Mouse (Mus musculus) liver, embryonic 13.5 days (tissue): ENCODE data around the gene Dpp4. TPM values are rescaled to one million over a fixed set of nuclear protein-coding genes. Genes with fewer than 3 reads are reported as not detected.

Experiments
- ATAC-seq: fragments of 200-750 bp; cut with Nextera tagmentation; 2 replicates; pipeline ENCODE4 v1.8.0; 2017; ENCODE audit warnings: low read depth, mild to moderate bottlenecking, moderate number of reproducible peaks, moderate library complexity
- DNase-seq: peaks from one replicate; pipeline ENCODE4 v3.0.0; 2022
- H3K27ac ChIP-seq: fragments of 300-500 bp; sonication (generic); 2 replicates; pipeline ENCODE4 v1.5.1; 2015; ENCODE audit warnings: moderate library complexity, mild to moderate bottlenecking, inconsistent platforms
- H3K27me3 ChIP-seq: fragments of 300-500 bp; sonication (generic); 2 replicates; pipeline ENCODE4 v1.6.1; 2015; ENCODE audit warnings: mild to moderate bottlenecking, inconsistent platforms
- H3K36me3 ChIP-seq: fragments of 300-500 bp; sonication (generic); 2 replicates; pipeline ENCODE4 v1.6.1; 2015; ENCODE audit warnings: mild to moderate bottlenecking, inconsistent platforms
- H3K4me1 ChIP-seq: fragments of 300-500 bp; sonication (generic); replicated peaks from 2 replicates; pipeline ENCODE4 v1.6.1; 2015; ENCODE audit warnings: inconsistent platforms
- H3K4me2 ChIP-seq: fragments of 300-500 bp; sonication (generic); 2 replicates; pipeline ENCODE4 v1.6.1; 2015; ENCODE audit warnings: inconsistent platforms, mild to moderate bottlenecking, moderate library complexity
- H3K4me3 ChIP-seq: fragments of 300-500 bp; sonication (generic); replicated peaks from 2 replicates; pipeline ENCODE4 v1.5.1; 2015; ENCODE audit warnings: mild to moderate bottlenecking, inconsistent platforms
- H3K9ac ChIP-seq: fragments of 300-500 bp; sonication (generic); 2 replicates; pipeline ENCODE4 v1.6.1; 2015; ENCODE audit warnings: mild to moderate bottlenecking, inconsistent platforms
- H3K9me3 ChIP-seq: fragments of 300-500 bp; sonication (generic); replicated peaks from 2 replicates; pipeline ENCODE4 v1.6.1; 2016; ENCODE audit warnings: inconsistent platforms
- WGBS: fragments of 180-500 bp; shearing (Covaris S2); methylation state at CpG from one replicate; pipeline ENCODE4 v1.1.7; 2015; ENCODE audit not compliant: insufficient replicate concordance; 5-methylcytosine and 5-hydroxymethylcytosine counted together
- polyA plus RNA-seq: library from polyadenylated mRNA; unstranded; fragments of >200 nt; fragmentation: Nextera tagmentation; extraction: Ambion mirVana; gene quantifications from 2 replicates; pipeline ENCODE4 v1.2.1, GENCODE M21; 2015

Dpp4 gene
- polyA plus RNA-seq, 1 experiment from 2014 or later, result 3.4 TPM

DNA sequence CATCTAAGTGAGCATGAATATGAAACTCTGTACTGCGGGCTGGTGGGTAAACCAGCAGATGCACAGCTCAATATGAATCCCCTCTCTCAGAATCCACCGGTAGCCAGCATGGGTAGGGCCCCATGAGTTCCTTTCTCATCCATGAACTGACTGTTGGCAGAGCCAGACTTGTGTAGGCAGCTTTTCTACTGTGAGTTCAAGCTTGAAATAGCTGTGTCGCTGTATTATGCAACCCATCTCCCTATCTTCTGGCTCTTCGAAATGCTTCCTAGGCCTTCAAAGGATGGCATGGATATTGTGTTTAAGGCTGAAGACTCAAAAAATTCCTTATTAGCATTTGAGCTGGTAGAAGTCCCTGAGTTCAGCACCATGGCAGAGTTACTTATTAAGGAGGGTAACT is 23.2 kb downstream of the Dpp4 start:
- H3K36me3 ChIP-seq, result 0 out of 2 replicates have a peak, but pooled peaks cover 2% of the 10 kb centered on the region
- no peak overlapping the region for H3K27ac ChIP-seq
- no peak overlapping the region for H3K4me3 ChIP-seq
- no peaks in the 10 kb centered on the region for H3K27me3 ChIP-seq
- ATAC-seq (no peak), DNase-seq (no peak)
- H3K9me3 ChIP-seq, result no peaks in the 10 kb centered on the region
- no peak overlapping the region for H3K4me2 ChIP-seq
- WGBS, result 73% methylated on average over 4 of the region's 4 CpGs
- H3K4me1 ChIP-seq, result peaks cover 9% of the 10 kb centered on the region; the same call in 1 of the 2 replicates
- no peak overlapping the region for H3K9ac ChIP-seq

DNA sequence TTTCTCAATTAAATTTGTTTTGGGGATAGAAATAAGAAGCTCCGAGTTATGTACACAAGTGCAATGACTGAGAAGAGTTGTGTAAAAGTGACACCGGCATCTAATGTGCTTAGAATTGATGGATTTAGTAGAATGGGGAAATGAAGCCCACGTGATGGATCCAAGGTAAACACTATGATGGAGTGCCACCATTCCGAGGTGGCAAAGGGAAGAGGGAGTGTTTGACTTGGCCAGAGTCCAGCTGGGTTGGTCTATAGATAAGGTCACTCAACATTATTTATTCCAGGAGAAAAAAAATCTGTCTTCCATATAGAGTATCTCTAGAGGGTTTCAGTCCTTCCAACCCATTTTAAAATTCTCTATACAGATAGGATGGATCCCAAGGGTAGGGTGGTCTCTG is 28.8 kb downstream of the Dpp4 start:
- no peak overlapping the region for H3K4me3 ChIP-seq
- WGBS, result 53% methylated on average over 4 of the region's 4 CpGs
- no peak for ATAC-seq
- H3K4me1 ChIP-seq, result no peaks in the 10 kb centered on the region
- no peak overlapping the region for H3K9ac ChIP-seq
- no peak overlapping the region for H3K27ac ChIP-seq
- no peak overlapping the region for H3K4me2 ChIP-seq
- H3K9me3 ChIP-seq, result no peaks in the 10 kb centered on the region
- H3K36me3 ChIP-seq, result 0 out of 2 replicates have a peak, but pooled peaks cover 2% of the 10 kb centered on the region
- H3K27me3 ChIP-seq, result no peaks in the 10 kb centered on the region
- DNase-seq, result no peak

DNA sequence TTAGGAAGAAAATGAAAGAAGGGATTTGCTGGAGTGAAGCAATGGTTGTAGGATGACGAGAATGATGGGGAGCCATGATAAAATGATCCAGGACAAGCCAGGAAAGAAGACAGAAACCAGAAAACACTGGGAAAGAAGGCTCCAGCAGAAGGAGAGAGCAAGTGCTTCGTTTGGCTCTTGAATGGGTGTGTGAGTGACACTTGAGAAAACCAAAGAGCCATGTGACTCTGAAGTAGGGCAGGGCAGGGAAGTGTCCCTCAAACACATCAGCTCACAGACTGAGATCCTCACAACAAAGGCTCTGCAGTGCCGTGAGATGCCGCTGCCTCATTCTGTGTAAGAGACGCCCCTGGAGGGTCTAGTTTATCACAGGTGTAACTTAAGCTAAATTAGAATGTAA is 29.6 kb downstream of the Dpp4 start:
- H3K36me3 ChIP-seq, result 0 out of 2 replicates have a peak, but pooled peaks cover 2% of the 10 kb centered on the region
- no peak overlapping the region for H3K4me2 ChIP-seq
- no peak for DNase-seq
- H3K9ac ChIP-seq, result no peak overlapping the region
- no peaks in the 10 kb centered on the region for H3K9me3 ChIP-seq
- no peak overlapping the region for H3K4me3 ChIP-seq
- no peaks in the 10 kb centered on the region for H3K27me3 ChIP-seq
- H3K27ac ChIP-seq, result no peak overlapping the region
- no peaks in the 10 kb centered on the region for H3K4me1 ChIP-seq
- ATAC-seq, result no peak
- 57% methylated on average over 5 of the region's 5 CpGs for WGBS

DNA sequence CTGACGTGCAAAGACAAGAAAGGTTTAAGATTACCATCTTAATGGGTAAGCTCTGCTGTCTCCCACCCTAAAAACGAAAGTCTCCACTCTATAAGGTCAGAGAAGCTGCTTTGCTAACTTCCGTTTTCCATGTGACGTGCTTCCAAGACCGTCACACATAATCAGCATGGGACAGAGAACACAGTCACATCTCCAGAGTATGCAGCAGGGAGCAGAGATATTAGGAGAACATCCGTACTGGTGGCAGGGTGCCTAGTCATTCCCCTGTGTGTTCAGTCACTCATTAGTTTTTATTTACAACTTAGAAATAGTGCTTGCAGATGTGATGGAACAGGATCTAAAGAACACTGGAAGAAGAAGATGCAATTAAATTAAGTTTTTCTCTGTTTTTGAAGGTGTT is 30.3 kb downstream of the Dpp4 start:
- WGBS, result 54% methylated on average over 6 of the region's 6 CpGs
- Histone ChIP-seq H3K4me2 (no peak overlapping the region), H3K4me1 (no peaks in the 10 kb centered on the region), H3K36me3 (0 out of 2 replicates have a peak, but pooled peaks cover 2% of the 10 kb centered on the region), H3K27ac (no peak overlapping the region), H3K4me3 (no peak overlapping the region), H3K9ac (no peak overlapping the region), H3K27me3 (no peaks in the 10 kb centered on the region), H3K9me3 (no peaks in the 10 kb centered on the region)
- DNase-seq, result no peak
- no peak for ATAC-seq

DNA sequence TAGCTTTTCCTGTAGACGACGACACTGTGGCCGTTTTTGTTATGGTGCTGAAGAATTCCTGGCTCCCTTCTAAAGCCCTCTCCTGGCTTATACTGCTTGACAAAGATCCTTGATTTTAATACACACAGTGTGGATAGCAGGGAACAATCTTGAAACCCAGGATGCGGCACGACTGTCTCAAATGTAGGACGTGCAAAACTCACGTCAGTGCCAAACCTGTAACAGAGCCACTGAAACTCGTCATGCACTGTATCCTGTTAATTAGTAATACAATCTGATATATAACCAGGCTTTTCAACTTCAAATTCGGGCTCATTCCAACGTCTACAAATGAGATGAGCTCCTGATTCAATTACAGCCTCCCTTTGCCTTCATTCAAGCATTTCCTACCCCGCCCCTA is 38.3 kb downstream of the Dpp4 start:
- Histone ChIP-seq H3K9ac (no peak overlapping the region), H3K4me2 (no peak overlapping the region), H3K36me3 (no peaks in the 10 kb centered on the region), H3K4me1 (no peaks in the 10 kb centered on the region), H3K9me3 (no peaks in the 10 kb centered on the region), H3K27me3 (no peaks in the 10 kb centered on the region), H3K27ac (no peak overlapping the region), H3K4me3 (no peak overlapping the region)
- 68% methylated on average over 11 of the region's 11 CpGs for WGBS
- no peak for DNase-seq
- no peak for ATAC-seq

DNA sequence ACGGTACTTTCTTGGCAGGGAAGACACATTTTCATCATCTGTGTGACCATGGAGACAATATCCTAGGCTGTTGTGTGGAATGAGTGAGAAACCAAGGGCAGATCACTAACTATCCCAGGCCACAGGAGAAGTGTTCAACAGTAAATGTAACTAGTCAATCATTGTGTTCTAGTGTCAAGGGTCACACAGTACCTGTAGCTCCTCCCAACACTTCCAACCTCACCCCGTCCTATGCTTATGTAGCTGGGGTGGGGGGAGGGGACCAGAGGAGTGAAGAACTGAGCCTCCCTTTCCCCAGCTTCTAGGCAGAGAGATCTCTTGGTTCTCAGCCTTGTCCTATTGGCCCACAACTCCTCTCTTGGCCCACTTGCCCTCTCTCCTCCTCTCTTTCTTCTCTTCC is 42.0 kb downstream of the Dpp4 start:
- H3K9me3 ChIP-seq, result no peaks in the 10 kb centered on the region
- DNase-seq (no peak), ATAC-seq (no peak)
- no peak overlapping the region for H3K4me3 ChIP-seq
- 65% methylated on average over 2 of the region's 2 CpGs for WGBS
- H3K27me3 ChIP-seq, result no peaks in the 10 kb centered on the region
- H3K4me1 ChIP-seq, result no peaks in the 10 kb centered on the region
- H3K36me3 ChIP-seq, result no peaks in the 10 kb centered on the region
- H3K27ac ChIP-seq, result no peak overlapping the region
- H3K9ac ChIP-seq, result no peak overlapping the region
- no peak overlapping the region for H3K4me2 ChIP-seq

DNA sequence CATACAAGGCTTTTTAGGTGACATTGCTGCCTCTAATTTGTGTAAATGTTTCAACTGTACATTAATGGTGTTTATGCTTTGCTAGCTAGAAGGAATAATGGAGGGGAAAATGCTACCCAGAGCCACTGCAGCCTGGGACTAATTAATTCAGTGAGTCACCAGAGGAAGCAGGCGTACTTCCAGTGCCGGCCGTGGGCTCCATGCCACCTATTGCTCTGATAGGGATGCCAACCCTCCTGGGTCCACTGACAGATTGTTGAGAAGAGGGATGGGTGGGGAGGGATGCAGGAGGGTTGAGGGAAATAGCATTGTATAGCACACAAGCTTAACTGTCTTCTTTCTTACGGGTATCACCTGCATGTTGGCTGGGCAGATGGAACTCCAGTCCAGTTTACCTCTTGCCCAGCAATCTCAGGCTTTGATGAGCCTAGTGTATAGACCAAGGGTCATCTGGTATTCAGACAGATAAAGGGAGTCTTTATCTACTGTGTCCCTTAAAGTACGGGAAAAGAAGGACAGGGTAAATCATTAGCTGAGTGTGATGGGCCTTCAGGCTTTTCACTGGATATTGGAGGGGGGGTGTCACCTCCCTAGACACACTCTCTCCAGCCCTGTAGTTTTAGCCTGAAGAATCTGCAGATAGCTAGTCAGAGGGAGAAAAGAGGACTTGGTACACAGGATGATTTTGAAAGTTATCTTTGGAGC is 43.5 kb downstream of the Dpp4 start:
- Histone ChIP-seq H3K4me3 (no peak overlapping the region), H3K36me3 (no peaks in the 10 kb centered on the region), H3K27ac (no peak overlapping the region), H3K4me2 (no peak overlapping the region), H3K9me3 (no peaks in the 10 kb centered on the region), H3K27me3 (no peaks in the 10 kb centered on the region), H3K9ac (no peak overlapping the region), H3K4me1 (no peaks in the 10 kb centered on the region)
- ATAC-seq (no peak), DNase-seq (no peak)
- WGBS, result 60% methylated on average over 5 of the region's 5 CpGs

DNA sequence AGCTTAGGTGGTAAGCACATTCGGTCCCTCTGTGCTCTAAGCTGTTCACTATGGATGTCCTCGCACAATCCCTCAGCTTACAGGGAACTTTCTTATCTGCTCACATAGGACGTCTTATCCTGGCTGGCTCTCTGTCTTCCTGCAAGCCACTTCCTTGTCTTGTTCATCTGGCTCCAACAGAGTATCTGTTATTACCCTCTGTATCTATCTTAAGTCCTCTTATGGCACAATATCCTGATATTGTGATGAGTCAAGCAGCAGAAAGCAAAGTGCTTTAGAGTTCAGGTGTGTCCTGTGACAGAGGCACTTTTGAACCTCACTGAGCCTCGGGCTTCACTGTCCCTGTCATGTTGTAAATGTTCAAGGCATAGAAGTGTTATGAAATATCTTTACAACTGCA is 48.4 kb downstream of the Dpp4 start:
- no peaks in the 10 kb centered on the region for H3K4me1 ChIP-seq
- DNase-seq (no peak), ATAC-seq (no peak)
- no peaks in the 10 kb centered on the region for H3K9me3 ChIP-seq
- H3K9ac ChIP-seq, result no peak overlapping the region
- H3K4me3 ChIP-seq, result no peak overlapping the region
- H3K27me3 ChIP-seq, result no peaks in the 10 kb centered on the region
- H3K27ac ChIP-seq, result no peak overlapping the region
- H3K36me3 ChIP-seq, result no peaks in the 10 kb centered on the region
- H3K4me2 ChIP-seq, result no peak overlapping the region
- 19% methylated on average over 4 of the region's 4 CpGs for WGBS

DNA sequence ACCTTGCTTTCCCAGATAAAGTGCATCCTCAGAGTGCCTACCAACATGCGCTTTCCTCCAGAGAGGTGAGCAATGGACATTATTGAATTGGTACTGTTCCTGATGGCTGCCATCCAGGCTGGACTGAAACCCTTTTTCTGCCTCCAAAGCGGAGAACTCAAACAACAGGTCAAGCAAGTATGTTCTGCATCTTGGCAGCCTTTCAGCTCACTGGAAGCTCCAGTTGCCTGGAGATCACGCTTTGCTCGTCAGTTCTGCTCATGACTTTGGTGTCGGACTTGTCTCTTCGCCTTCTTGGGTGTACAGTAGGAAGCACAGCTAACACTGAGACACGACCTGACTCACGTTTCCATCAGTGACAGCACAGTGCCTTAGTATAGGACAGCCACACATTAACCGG is 49.8 kb downstream of the Dpp4 start:
- no peaks in the 10 kb centered on the region for H3K4me1 ChIP-seq
- no peak overlapping the region for H3K27ac ChIP-seq
- WGBS, result 79% methylated on average over 9 of the region's 9 CpGs
- no peak overlapping the region for H3K9ac ChIP-seq
- no peaks in the 10 kb centered on the region for H3K36me3 ChIP-seq
- DNase-seq (no peak), ATAC-seq (no peak)
- no peak overlapping the region for H3K4me3 ChIP-seq
- H3K9me3 ChIP-seq, result no peaks in the 10 kb centered on the region
- no peak overlapping the region for H3K4me2 ChIP-seq
- no peaks in the 10 kb centered on the region for H3K27me3 ChIP-seq

DNA sequence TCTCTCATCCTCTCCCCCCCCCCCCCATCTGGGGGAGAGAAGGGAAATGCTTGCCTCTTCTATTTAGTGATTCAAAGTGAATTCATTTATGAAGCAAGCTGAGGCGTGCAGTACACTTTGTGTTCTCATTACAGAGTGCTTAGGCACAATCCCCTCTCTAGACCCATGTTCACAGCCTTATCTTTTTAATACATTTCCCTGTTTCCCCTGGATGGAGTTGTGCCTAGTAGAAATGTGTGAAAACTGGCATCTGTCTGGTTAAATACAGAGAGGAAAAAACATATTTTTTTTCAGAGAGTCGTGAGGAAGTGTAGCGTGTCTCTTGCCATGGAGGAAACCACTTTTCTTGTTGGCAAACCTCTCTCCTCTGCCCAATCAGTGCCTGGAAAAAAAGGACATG is 50.5 kb downstream of the Dpp4 start:
- H3K27ac ChIP-seq, result no peak overlapping the region
- H3K9me3 ChIP-seq, result no peaks in the 10 kb centered on the region
- H3K9ac ChIP-seq, result no peak overlapping the region
- no peaks in the 10 kb centered on the region for H3K27me3 ChIP-seq
- WGBS, result 55% methylated on average over 3 of the region's 3 CpGs
- no peak overlapping the region for H3K4me2 ChIP-seq
- no peak for DNase-seq
- ATAC-seq, result no peak
- no peak overlapping the region for H3K4me3 ChIP-seq
- no peaks in the 10 kb centered on the region for H3K4me1 ChIP-seq
- no peaks in the 10 kb centered on the region for H3K36me3 ChIP-seq

DNA sequence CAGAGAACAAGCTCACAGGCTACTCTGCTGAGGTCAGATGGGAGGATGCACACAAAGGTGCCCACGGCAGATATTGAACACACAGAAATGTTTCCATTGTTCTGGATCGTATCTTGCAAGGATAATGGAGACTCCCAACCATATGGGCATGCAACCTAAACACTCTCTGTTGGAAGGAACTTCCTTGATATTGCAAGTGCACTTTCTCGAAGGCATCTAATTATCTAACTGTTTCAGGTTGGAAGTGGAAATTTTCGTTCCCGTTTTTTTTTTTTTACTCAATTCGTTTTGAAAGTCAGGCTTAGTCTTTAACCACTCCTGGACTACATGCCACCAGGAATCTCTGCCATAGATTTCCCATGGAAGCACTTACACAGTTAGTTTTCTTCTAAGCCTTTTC is 51.2 kb downstream of the Dpp4 start:
- no peak for ATAC-seq
- Histone ChIP-seq H3K9me3 (no peaks in the 10 kb centered on the region), H3K4me1 (no peaks in the 10 kb centered on the region), H3K4me3 (no peak overlapping the region), H3K27me3 (no peaks in the 10 kb centered on the region), H3K27ac (no peak overlapping the region), H3K36me3 (no peaks in the 10 kb centered on the region), H3K9ac (no peak overlapping the region), H3K4me2 (no peak overlapping the region)
- 61% methylated on average over 6 of the region's 6 CpGs for WGBS
- DNase-seq, result no peak

DNA sequence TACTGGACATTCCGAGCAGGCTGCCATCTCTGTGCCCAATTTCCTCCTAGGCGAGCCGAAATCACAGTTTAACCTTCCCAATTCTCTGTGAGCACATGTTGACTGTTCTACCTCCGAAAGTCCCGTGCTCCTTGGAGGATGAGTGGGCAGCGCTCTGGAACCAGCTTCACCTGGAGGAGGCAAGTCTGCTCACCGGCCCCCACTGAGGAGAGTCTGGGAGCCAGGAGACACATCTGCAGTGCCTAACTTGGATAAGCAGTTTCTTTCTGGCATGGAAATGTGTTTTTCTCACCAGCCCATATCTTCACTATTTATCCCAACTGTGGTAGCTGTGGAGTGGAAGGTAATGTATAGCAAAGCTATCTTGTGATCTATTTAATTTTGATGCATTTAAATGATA is 54.8 kb downstream of the Dpp4 start:
- DNase-seq (no peak), ATAC-seq (no peak)
- Histone ChIP-seq H3K36me3 (no peaks in the 10 kb centered on the region), H3K9ac (no peak overlapping the region), H3K4me3 (no peak overlapping the region), H3K27ac (no peak overlapping the region), H3K4me2 (no peak overlapping the region), H3K9me3 (no peaks in the 10 kb centered on the region), H3K27me3 (no peaks in the 10 kb centered on the region), H3K4me1 (no peaks in the 10 kb centered on the region)
- WGBS, result 78% methylated on average over 7 of the region's 7 CpGs
